Mouse (Mus musculus): ENCODE measurements around the gene Ripor2.
"Not testable (repeated sequence)": the region's sequence is repeated elsewhere in the genome, so short reads cannot be mapped to it uniquely, and the experiment has no call there.

Gene Ripor2

GRCm38 (mm10) chr13:24756756-24757155, 174.8 kb downstream of the Ripor2 start:
- no peak for ATAC-seq (ENCODE audit: insufficient number of reproducible peaks, low FRiP score, low TSS enrichment)

GRCm38 (mm10) chr13:24757820-24758564, 176.0 kb downstream of the Ripor2 start:
- ATAC-seq (ENCODE audit: insufficient number of reproducible peaks, low FRiP score, low TSS enrichment), result no peak

GRCm38 (mm10) chr13:24759451-24759850, 177.5 kb downstream of the Ripor2 start:
- ATAC-seq (ENCODE audit: insufficient number of reproducible peaks, low FRiP score, low TSS enrichment), result no peak

DNA sequence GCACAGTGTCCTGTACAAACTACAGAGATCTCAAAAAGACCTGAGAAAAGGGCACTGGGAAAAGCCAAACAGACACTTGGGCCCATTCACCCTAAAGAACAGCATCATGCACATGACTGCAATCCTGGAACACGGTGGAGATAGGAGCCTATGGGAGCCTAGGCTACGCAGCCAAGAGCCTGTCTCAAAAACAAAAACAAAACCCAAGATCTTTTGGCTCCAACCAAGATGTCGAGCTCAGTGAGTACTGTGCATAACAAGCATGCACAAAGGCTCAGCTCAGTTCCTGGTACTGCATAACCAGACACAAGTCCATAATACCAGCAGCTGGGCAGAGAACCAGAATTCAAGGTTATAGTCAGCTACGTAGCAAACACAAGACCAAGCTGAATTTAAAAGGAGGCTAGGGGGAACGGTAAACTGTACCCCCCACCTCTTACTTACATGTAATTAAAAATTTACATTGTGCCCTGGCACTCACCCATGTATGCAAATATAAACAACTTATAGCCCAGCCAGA, 178.4 kb downstream of the Ripor2 start:
- ATAC-seq (ENCODE audit: insufficient number of reproducible peaks, low FRiP score, low TSS enrichment), result no peak

GRCm38 (mm10) chr13:24761083-24761402, 179.1 kb downstream of the Ripor2 start:
- ATAC-seq (ENCODE audit: insufficient number of reproducible peaks, low FRiP score, low TSS enrichment), result no peak

DNA sequence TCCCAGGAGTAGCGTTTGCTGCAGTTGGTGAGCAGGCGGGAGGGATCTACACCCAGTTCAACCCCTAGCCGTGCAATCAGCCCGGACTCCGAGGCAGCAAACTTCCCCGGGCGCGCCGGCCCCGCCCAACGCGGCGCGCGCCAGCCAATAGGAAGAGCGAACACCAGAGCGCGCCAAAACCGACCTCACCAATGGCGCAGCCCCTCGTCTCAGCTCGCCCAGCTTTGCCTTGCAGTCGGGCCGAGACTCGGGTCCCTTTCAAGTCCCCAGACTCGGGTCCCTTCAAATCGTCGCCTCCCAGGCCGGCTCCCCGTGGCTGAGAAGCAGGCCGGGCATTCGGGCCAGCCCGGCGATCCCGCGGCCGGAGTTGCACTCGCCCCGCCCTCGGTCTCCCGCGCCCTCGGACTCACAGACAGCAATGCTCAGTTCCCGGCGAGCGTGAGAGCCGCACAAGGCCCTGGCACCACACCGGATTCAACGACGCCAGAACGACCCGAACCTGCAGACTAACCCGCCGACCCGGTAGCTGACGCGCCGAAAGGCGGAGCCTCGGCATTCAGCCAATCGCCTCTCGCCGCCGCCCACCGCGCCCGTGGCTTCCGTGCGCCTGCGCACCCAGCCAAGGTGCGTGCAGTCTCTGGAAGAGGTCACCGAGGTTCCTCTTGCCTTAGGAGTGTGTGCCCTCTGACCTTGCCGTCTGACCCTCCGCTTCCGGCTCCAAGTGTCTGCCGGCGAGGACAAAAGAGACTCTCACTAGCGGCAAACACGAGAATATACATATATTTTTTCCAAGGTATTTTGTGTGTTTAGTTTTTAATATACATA, 179.6 kb downstream of the Ripor2 start, which contains the start of gene Gmnn:
Gene Gmnn, minus strand, starts transcription at position 521 of the 825 bp plus-strand sequence.
- peak; percentile 96 for ATAC-seq (ENCODE audit: insufficient number of reproducible peaks, low FRiP score, low TSS enrichment)

DNA sequence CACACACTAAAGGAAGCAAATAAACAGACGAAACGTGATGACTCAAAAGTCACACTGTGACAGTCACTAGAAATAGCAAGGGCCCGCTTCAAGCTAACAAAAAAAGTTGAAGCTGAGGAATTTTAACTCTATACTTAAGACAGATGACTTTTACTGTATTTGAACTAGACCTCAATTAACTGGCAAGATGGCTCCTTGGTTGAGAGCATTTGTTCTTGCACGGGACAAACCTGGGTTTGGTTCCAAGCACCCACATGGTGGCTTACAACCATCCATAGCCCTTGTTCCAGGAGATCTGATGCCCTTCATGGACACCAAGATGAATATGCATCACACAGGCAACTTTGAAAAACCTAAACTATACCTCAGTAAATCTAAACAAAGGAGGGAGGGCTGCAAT, 180.3 kb downstream of the Ripor2 start:
- no peak for ATAC-seq (ENCODE audit: insufficient number of reproducible peaks, low FRiP score, low TSS enrichment)

DNA sequence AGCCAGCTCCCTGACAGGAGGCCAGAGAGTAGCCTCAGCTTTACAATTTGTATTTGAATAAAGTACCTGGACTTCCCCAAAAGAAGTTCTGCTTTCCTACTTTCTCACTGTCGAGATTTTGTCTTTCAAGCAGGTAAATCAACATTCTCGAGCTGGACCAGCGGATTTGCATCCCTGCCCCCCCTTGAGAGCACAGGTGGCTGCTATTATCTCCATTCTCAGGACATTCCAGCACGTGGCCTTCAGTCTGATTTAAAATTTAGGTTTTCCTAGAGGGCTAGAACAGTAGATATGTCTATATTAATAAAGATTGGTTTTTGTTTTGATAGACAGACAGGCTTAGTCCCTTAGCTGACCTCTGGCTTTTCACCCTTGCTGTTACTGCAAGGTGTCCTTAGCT, 185.8 kb downstream of the Ripor2 start:
- not testable (repeated sequence) for ATAC-seq (ENCODE audit: insufficient number of reproducible peaks, low FRiP score, low TSS enrichment)

GRCm38 (mm10) chr13:24771482-24771881, 189.5 kb downstream of the Ripor2 start:
- ATAC-seq (ENCODE audit: insufficient number of reproducible peaks, low FRiP score, low TSS enrichment), result not testable (repeated sequence)

GRCm38 (mm10) chr13:24776146-24776844, 194.3 kb downstream of the Ripor2 start:
- ATAC-seq (ENCODE audit: insufficient number of reproducible peaks, low FRiP score, low TSS enrichment), result peak; percentile 88; the same call in 1 of the 2 replicates

GRCm38 (mm10) chr13:24778026-24778425, 196.0 kb downstream of the Ripor2 start:
- no peak for ATAC-seq (ENCODE audit: insufficient number of reproducible peaks, low FRiP score, low TSS enrichment)

DNA sequence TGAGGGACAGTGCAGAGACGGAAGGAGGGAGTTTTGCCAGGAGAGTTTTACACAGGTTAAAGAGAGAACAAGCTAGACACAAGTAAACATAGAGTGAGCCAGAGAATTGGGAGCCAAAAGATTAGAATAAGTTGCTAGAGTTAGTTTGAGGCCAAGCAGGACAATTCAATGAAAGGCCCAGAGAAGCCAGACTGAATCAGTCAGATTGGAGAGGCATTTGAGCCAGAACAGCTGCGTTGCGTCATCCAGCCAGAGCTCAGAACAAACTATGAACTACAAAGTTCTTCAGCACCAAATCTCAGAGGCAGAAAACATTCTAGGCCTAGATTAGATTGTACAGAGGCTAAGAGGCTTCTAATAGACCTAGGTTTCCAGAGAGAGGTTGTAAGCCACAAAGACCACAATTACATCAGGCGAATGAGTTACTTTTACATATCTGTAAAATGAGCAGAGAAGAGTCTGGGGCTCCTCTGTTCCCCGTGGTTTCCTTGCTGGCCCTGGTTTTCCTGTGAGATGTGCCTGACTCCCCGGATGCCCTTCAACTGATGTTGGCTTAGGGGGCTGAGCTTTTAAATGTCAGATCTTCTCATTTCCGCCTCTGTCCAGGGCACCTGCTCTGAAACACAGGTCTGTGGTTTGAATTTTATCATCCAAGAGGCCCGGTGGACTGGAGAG, 196.9 kb downstream of the Ripor2 start:
- no peak for ATAC-seq (ENCODE audit: insufficient number of reproducible peaks, low FRiP score, low TSS enrichment)

DNA sequence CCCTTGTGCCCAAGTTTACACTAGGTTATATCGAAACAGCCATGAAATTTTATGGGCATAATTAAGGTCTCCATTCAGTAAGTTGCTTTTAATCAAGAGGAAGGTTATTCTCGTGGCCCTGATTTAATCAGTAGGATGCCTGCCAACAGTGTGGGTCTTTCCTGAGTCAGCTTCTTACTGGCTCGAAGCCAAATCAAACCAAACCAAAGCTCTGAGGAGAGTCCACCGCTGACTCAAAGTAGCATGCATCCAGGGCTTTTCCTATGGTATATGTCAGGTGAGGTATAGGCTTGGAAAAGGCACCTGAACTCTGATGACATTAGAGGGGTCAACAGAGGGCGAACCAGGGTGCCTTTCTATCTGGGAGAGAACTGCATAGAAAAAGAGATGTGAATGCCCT, 199.9 kb downstream of the Ripor2 start:
- ATAC-seq (ENCODE audit: insufficient number of reproducible peaks, low FRiP score, low TSS enrichment), result no peak

Data from cerebellum, adult (tissue).